Mouse (Mus musculus) ovary, adult 18-20 months (tissue): Measurements from ENCODE around the gene Cops8.

ENCODE experiments used
- DNase-seq: peaks from one replicate; pipeline ENCODE4 v3.0.0; 2022; ENCODE audit warnings: low spot score, mixed read lengths

Gene Cops8

DNA sequence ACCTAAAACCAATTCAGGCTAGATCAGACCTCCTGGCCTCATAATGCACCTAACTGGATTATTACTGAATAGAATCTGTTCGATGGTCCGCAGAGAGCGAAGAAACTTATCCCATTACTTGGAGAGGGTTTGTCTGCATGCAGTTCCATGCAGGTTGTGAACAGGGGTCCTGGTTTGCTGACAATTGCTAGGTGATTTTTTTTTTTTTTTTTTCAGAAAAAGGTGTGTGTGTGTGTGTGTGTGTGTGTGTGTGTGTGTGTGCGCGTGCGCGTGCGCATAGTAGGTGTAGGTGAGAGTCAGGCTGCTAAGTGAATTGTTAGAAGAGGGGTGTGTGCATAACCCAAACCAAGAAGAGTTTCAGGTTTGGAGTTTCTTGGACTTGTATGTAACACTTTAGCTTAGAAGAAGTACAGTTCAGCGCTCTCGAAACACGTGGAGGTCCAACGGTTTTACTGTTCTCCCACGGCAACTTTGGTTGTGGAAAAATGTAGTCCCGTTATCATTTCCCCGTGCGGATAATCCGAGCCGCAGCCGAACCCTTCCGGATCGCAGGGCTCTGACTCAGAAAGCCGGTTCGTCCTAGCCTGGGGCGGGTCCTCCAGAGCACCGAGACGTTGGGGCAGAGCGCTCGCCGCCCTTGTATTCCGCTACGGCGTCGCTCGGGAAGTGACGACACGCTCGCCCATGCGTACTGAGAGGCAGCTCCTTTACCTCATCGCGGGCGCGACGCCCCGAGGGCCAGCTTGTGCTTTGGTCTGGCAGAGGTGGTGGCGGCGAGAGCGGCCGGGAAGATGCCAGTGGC, at the start of gene Cops8:
TSS of gene Cops8 (plus strand) at position 223 of the 802 bp plus-strand sequence.
- peak; percentile 93 for DNase-seq

- DNase-seq, result no peak
Measured at GRCm38 (mm10) chr1:90557140-90557539, 45.6 kb upstream of the Cops8 start.

DNA sequence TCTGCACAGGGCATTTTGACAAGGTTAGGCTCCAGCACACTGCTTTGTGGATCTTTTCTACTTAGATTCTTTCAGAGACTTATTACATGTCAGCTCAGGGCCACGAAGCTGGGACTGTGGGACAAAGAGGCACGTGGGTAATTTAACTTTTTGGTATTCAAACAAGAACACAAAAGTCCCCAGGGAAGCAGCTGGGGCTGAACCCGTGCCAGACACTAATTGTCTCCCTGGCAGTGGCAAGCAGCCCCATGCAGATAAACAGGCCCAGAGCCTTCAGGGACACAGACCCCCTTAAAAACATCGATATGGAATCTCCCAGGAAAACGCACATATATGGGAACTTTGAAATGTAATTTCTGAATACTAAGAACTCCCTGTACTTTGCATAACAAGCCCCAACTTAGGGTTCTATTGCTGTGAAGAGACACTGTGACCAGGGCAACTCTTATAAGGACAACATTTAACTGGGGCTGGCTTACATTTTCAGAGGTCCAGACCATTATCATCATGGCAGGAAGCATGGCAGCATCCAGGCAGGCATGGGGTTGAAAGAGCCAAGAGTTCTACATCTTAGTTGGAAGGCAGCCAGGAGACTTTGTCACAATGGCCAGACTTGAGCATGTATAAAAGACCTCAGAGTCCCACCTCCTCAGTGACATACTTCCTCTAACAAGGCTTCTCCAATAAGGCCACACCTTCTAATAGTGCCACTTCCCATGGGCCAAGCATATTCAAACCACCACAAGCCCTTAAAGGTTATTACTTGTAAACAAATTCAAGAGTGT, 41.6 kb upstream of the Cops8 start:
- DNase-seq, result no peak

GRCm38 (mm10) chr1:90563945-90564344, 38.8 kb upstream of the Cops8 start:
- no peak for DNase-seq

DNA sequence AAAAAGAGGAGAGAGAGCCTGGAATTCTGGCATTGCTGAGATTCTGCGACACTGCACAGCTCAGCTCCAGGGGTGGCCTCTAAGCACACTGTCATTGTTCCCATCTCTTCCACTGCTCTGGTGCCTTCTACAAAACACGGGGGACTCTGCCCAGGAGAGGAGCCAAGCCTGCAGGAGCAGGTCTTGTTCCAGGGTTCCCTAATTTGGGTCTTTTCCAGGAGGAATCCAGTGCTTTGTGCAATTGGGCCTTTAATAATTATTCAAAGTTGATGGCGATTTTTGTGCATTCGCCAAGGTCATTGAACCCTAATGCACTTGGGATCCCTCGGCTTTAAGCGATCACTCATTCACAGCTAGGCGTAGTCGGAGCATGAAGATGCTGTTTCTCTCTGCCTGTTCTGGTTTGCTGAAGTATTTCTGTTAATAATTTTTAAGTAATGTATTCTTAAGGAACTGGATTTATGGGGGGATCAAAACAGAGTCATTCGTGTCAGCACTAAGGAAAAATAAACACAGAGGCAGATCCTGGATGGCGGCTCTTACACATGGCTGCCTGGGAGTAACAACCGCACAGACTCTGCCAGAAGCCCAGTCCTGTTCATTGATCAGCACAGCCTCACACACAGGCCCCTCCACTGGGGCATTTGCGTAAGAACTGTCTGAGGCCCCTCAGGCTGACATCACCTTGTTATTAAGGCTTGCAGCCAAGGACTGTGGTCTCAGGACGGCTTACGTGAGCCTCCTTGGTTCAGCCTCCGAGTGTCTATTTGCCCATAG, 35.9 kb upstream of the Cops8 start:
- DNase-seq, result no peak

GRCm38 (mm10) chr1:90573831-90574230, 28.9 kb upstream of the Cops8 start:
- no peak for DNase-seq

DNA sequence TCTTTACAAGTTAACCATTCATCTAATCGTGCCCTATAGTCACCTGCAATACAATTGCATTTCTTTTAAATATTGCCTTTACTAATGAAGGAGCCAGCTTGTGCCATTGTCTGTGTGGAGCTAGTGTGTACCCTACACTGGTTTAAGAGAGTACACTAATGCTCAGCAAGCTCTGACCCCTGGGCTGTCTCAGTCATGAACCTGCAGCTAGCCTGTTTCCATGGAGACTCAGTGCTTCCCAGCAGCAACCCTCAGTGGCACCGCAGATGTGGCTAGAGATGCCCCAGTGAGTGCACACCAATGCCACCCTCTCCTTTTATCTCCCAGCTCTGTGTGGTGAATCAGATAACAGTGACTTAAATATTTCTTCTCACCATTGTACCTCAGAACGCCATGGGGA, 27.9 kb upstream of the Cops8 start:
- DNase-seq, result no peak

DNA sequence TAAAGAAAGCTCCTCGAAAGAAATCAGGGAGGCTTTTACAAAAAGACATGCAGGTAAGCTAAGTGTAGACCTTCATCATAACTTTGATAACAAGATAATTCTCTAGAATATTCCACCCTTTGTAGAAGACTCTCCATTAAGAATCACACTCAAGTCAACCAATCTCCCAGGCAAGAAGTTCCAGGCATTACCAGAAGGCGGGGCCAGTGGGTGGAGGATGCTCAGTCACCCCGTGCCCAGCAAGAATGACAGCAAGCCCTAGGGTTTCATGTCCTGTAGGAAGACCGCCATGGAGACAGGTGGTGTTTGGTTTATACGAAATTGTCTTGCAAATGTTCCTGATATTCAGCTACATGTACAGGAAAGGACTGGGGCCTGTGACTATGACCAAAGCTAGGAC, 25.4 kb upstream of the Cops8 start:
- DNase-seq, result no peak

DNA sequence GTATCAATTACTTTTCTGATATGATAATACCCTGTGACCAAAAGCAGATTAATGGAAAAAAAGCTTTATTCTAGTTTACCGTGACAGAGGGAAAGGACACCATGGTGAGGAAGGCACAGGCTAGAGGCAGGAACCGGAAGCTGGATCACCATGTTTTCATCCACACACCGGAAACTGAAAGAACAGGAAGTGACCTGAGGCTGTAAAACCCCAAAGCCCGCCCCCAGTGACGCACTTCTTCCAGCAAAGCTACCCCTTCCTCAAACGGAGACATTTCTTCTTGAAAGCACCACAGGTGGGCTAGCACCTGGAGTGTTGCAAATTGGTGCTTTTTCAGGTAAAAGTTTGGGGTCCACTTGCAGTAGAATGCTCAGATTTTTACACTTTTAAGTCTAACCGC, 20.1 kb upstream of the Cops8 start:
- no peak for DNase-seq

DNA sequence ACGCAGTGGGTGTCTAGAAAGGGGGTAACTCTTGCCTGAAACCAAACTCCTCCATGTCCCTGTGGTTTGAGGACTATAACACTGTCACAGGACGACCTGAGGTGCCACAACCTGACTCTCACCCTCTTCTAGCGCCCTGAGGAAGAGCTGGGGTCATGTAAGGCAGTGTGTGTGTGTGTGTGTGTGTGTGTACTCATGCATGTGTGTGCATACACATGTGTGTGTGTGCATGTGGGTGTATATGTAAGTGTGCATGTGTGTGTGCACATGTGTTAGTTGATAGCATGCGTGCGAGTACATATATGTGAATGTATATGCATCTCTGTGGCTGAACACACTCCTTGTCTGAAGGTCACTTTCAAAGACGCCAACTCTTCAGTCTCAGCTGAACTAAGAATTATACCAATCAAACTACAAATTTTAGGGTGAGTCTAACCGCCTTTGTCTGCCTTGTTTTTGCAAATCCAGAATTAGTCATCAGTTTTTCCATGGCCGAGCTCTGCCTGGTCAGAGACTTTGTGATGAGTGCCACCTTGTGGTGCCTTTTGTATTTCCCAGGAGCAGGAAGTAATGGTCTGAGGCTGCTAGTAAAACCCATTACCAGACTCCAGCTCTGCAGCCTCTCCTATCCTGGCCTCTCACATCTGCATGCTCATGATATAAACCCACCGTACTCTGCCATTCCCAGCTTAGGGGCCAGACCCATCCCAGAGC, 14.6 kb upstream of the Cops8 start:
- peak; percentile 49 for DNase-seq

- no peak for DNase-seq
Measured at GRCm38 (mm10) chr1:90590797-90591196, 12.0 kb upstream of the Cops8 start.

DNA sequence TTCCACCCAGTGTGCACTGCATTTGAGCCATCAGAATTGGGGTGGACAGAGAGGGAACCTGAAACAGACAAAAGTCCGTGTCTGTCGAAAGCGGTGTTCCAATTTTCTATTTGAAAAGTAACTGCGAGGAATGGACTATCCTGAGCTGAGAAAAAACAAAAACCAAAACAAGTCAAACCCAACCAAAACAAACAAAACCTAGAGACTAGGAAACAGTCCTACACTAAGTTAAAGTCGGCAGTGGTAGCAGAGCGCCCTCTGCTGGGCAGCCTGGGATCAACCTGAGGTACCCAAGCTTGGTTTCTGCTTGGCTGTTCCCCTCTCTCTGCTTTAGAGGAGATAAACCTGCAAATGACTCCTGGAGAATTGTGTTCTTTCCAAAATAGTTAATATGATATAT, 10.0 kb upstream of the Cops8 start:
- DNase-seq, result no peak

DNA sequence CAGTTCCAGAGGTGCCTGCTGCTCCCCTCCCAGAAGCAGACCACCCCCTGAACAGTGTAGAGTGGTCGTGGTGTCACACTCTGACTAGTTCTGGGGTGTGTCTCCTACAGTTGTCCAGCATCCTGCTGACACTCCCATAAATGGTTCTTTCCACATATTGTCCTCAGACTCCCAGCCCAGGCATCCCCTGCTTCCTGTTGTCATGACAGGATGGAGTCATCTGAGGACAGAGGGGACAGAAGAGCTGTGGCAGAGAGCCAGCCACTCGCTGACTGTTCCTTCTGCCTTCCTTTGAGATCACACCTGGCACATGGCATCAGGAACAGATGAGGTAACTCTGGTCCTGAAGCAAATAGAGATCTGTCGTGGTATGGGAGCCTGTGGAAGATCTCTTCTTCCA, 3.6 kb upstream of the Cops8 start:
- DNase-seq, result no peak

- DNase-seq, result no peak
Measured at GRCm38 (mm10) chr1:90601096-90601495, 1.7 kb upstream of the Cops8 start.

DNA sequence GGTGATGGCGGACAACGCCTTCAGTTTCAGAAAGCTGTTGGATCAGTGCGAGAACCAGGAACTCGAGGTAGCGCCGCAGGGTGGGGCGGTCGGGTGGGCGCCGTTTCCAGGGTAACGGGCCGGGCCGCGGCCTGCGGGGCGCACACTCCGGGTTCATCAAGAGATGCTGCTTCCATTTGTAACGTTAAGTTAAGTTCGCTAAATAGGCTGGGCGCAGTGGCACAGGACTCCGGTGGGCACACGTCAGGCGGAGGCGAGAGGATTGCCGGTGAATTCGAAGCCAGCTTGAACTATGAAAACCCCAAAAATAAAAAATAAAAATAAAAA, 743 bp downstream of the Cops8 start:
- DNase-seq, result no peak

GRCm38 (mm10) chr1:90609363-90609762, 6.6 kb downstream of the Cops8 start:
- no peak for DNase-seq

- DNase-seq, result no peak
Measured at GRCm38 (mm10) chr1:90617258-90617657, 14.5 kb downstream of the Cops8 start.

DNA sequence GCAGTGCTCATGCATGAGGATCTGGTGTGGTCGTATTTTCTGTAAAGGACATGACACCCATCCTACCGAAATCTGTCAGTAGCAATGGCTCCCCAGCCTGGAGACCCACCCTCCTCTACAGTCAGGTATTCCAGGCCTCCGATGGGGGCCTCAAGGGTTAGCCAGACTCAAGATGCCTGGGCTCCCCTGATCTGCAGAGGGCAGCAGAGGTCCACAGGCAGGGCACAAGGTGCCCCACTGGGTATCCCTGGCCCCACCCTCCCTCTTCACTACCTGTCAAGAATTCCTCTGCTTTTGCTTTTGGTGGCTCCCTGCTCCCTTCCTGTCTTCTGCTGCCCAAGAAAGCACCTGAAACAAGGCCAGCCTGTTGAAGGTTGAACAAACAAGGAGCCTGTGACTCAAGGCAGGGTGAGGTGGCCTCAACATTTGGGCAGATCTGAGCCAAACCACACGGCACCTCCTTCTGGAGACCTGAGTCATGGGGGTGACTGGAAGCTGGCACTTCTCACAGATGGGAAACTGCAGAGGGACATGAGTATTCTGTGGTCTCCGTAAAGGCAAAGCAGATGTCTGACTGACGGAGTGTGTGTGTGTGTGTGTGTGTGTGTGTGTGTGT, 30.7 kb downstream of the Cops8 start:
- no peak for DNase-seq

DNA sequence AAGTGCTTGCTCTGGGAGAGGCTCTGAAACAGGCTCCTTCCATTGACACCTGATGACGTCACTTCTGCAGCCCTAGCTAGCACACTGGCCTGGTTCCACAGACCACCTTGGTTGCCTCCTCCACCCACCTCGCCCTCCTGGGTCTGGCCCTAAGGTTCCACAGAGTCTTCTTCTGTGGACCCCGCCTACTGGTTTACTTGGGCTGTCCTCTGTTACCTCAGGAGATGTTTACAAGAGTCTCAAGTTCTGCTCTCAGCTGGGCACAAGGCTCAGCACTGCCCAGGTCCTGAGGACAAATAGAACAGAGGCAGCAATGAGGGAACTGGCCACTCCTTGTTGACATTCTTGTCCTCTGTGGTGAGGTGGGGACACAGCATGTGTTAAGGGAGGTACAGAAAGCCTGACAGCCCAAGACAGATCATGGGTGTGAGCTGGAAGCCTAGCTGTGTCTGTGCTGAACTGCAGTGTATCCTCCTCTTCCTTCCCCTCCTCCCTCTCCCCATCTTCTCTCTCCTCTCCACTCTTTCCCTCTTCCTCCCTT, 31.5 kb downstream of the Cops8 start:
- no peak for DNase-seq

DNA sequence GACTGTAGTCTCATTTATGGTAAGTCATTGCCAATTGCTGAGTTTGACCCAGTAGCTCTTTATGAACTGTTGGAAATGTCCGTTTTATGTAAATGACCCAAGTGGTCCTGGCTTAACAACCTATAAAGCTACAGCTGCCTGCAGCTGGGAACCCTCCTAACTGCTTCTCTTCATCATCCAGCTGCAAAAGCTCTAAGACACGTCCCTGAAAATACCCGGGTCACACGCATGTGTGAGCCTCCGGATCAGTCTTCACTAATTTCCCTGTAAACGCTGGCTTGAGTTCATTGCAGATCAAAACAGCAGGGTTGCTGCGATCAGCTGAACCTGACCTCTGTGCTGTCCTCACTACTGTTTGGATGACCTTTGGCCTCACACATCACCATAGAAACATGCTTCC, 35.6 kb downstream of the Cops8 start:
- DNase-seq, result no peak

DNA sequence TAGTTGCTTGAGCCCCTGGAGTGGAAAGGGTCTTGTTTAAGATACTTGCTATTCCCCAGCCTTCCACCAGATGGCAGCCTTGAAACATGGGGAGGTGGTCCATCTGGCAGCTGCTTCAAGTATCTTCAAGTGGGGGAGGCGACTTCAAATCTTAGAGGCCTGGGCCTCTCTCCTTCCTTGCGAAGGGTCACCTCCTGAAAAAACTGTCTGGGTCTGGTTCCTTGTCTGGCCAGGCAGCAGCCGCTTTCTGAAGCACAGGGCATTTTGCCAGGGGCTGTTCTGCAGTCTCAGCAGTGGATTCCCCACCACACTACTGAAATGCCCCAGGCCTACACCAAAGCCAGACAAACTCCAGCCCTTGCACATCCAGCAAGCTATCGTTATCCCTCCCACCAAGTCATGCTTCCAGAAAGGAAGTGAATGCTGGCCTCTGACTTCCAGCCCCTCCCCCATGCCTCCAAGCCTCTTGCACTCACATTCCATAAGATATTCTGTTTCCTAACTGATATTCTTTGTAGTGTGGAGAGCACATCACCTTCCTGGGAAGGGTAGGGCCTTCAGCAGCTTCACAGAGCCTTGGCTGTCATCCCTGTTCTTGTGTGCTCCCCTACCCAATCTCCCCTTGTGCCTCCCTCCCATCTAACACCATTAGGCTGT, 48.1 kb downstream of the Cops8 start:
- peak; percentile 67 for DNase-seq
